Mouse (Mus musculus) bone marrow, adult 2 months (tissue): ENCODE results near the gene Fgfr2. TPM values are rescaled to one million over a fixed set of nuclear protein-coding genes. Genes with fewer than 3 reads are reported as not detected.

Experiments used
- H3K27ac ChIP-seq: fragments of 200-500 bp; 2 replicates; pipeline ENCODE4 v1.5.1; 2012; ENCODE audit warnings: low read depth, mild to moderate bottlenecking, control low read depth, inconsistent platforms, low read length; ENCODE audit not compliant: control insufficient read depth, poor library complexity, insufficient read depth
- H3K4me1 ChIP-seq: fragments of 200-500 bp; 2 replicates; pipeline ENCODE4 v1.6.1; 2011; ENCODE audit warnings: low read length; ENCODE audit not compliant: control insufficient read depth, insufficient read depth
- H3K4me3 ChIP-seq: fragments of 200-500 bp; replicated peaks from 2 replicates; pipeline ENCODE3; 2011; ENCODE audit warnings: mild to moderate bottlenecking, low read depth, low read length, control low read depth; ENCODE audit not compliant: control insufficient read depth
- CTCF ChIP-seq: fragments of 200-500 bp; IDR thresholded peaks from 2 replicates; pipeline ENCODE4 v1.5.1; 2011; ENCODE audit warnings: low read length, control low read depth; ENCODE audit not compliant: control insufficient read depth, insufficient read depth
- POLR2A ChIP-seq: fragments of 200-500 bp; IDR thresholded peaks from 2 replicates; pipeline ENCODE4 v1.6.1; 2011; ENCODE audit warnings: low read depth, mild to moderate bottlenecking, control low read depth, low read length, borderline replicate concordance; ENCODE audit not compliant: control insufficient read depth
- WGBS: fragments of 180-500 bp; shearing (Covaris S2); methylation state at CpG from one replicate; pipeline ENCODE4 v1.1.7; 2018; 5-methylcytosine and 5-hydroxymethylcytosine counted together
- polyA plus RNA-seq: library from polyadenylated mRNA; stranded (reverse); fragments of >200 nt; gene quantifications from 2 replicates; pipeline ENCODE4 v1.2.4, GENCODE M21; 2011; ENCODE audit warnings: low replicate concordance; ENCODE audit not compliant: missing spikeins, insufficient read depth, insufficient read length

The Fgfr2 gene
- polyA plus RNA-seq, 1 experiment, result 8.2 TPM

DNA sequence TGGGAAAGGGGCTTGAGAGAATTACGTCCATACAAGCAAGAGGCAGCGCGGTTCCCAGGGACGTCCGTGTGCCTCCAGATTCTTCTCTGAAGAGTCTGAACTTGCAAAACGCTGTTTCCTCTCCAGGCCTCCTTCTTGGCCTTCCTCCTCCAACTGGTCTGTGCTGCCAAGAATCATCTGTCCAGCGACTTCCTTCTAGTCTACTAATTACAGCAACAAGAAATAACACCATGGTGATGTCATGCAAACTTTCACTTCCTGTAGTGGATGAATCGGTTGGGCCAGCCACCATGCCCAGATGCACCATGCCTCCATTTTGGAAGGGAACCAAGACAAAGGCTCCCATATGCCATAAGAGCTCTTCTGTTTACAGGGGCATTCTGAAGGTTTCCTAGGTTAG, 70.3 kb downstream of the Fgfr2 start:
- Histone ChIP-seq H3K27ac (peak overlapping the region; percentile 62), H3K4me1 (peaks cover 5% of the 10 kb centered on the region), H3K4me3 (no peak overlapping the region)
- WGBS, result 24% methylated on average over 8 of the region's 8 CpGs
- no peak for TF ChIP-seq CTCF
- TF ChIP-seq POLR2A, result no peak

DNA sequence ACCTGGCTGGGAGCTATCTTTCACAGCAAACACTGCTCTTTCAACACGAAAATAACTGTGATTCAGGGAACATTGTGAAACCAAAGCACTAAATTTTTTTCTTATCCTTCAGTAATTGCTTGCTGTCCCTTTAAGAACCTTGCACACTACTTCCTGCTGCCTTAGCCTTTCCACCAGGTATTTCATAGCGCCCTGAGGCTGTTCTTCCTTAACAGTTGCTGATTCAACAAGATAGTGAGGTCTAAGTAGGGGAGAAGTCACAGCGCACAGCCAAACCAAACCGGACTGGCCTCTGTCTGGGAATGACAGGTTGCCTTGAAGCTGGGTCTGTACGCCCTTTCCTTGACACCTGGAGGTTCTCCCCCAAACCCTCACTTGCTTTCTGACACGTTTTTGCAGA, 72.5 kb downstream of the Fgfr2 start:
- TF ChIP-seq CTCF (no peak), POLR2A (no peak)
- peaks cover 5% of the 10 kb centered on the region for H3K4me1 ChIP-seq
- H3K27ac ChIP-seq, result no peak overlapping the region
- no peak overlapping the region for H3K4me3 ChIP-seq
- whole genome bisulfite sequencing, result 25% methylated on average over 6 of the region's 6 CpGs

DNA sequence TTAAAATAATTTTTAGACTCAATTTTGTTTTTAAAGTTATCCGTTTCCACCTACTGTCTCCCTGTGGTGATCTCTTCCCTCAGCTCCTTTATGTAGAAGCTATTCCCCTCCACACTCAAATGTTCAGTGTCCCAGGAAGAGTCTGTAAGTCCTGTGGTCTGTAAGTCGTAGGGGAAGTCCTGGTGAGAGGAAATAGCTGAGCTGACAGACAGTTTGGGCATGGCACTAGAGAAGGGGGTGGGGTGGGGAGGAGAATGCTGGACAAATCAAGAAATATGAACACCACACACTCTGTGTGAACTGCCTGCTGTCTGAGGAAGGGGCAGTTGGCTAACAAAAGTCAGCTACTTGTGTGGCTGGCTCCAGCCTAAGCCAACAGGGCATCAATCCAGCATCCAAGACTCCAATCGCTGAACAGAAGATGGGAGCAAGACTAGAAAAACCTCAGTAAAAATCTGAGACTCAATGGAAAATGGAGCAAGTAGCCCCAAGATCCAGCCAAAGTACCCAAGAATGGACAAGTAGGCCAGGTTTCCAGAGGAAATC, 75.0 kb downstream of the Fgfr2 start:
- no peak for TF ChIP-seq CTCF
- no peak for TF ChIP-seq POLR2A
- peaks cover 5% of the 10 kb centered on the region for H3K4me1 ChIP-seq
- H3K27ac ChIP-seq, result no peak overlapping the region
- WGBS, result 44% methylated on average over 3 of the region's 3 CpGs
- H3K4me3 ChIP-seq, result no peak overlapping the region

DNA sequence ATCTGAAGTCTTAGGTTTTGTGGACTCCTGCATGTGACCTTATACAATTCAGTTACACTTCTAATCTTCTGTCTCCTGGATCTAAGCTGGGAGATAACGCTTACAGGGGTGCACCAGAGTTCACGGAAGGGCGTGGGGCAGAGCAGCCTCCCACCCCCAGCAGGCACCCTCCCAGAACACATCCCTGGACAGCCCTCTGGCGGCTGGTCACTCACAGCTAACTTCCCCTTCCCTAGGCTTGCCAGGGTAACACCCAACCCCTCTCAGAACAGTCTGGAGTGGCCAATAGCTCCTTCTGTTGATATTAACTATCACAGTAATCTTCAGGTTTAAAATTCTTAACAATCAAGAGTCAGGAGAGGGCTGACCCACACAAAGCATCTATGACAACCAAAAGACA, 75.9 kb downstream of the Fgfr2 start:
- Histone ChIP-seq H3K4me3 (no peak overlapping the region), H3K4me1 (peaks cover 1% of the 10 kb centered on the region; the same call in 1 of the 2 replicates), H3K27ac (no peak overlapping the region)
- TF ChIP-seq POLR2A (no peak), CTCF (peak; percentile 19; the same call in 1 of the 2 replicates)
- 36% methylated on average over 4 of the region's 4 CpGs for WGBS

DNA sequence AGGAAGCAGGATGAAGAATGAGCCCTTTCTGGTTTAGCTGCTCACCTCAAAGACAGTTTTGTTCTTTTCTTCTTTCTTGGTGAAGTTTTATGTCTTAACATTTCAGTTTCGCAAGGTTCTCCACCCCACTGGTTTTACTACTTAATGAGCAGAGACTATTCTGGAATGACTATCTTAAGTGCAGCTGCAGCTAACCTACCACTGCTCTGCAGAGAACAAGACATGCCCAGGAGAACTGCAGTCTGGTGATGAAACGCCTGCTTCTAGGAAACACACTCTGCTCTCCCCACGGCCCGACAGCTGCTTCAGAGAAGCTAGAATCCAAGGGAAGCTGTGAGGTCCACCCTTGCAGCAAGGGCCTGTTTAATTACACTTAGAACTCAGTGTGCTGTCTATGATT, 78.4 kb downstream of the Fgfr2 start:
- WGBS, result 49% methylated on average over 4 of the region's 4 CpGs
- H3K4me3 ChIP-seq, result no peak overlapping the region
- no peak for TF ChIP-seq POLR2A
- TF ChIP-seq CTCF, result no peak
- peaks cover 1% of the 10 kb centered on the region; the same call in 1 of the 2 replicates for H3K4me1 ChIP-seq
- no peak overlapping the region for H3K27ac ChIP-seq

- Histone ChIP-seq H3K4me3 (no peak overlapping the region), H3K4me1 (no peaks in the 10 kb centered on the region; the same call in 1 of the 2 replicates), H3K27ac (no peak overlapping the region)
- WGBS, result 73% methylated on average over 3 of the region's 3 CpGs
- TF ChIP-seq POLR2A (no peak), CTCF (no peak)
Measured at GRCm38 (mm10) chr7:133041784-133042183, 81.4 kb downstream of the Fgfr2 start.

- no peaks in the 10 kb centered on the region; the same call in 1 of the 2 replicates for H3K4me1 ChIP-seq
- no peak for TF ChIP-seq CTCF
- no peak for TF ChIP-seq POLR2A
- WGBS, result 81% methylated on average over 3 of the region's 3 CpGs
Measured at GRCm38 (mm10) chr7:133040688-133041345, 82.3 kb downstream of the Fgfr2 start.

GRCm38 (mm10) chr7:133039556-133040255, 83.4 kb downstream of the Fgfr2 start:
- 78% methylated on average over 3 of the region's 3 CpGs for WGBS
- no peak for TF ChIP-seq CTCF
- Histone ChIP-seq H3K27ac (no peak overlapping the region), H3K4me1 (no peaks in the 10 kb centered on the region), H3K4me3 (no peak overlapping the region)

More at GRCm38 (mm10) chr7:133040688-133041345, 82.3 kb downstream of the Fgfr2 start:
- Histone ChIP-seq H3K27ac (no peak overlapping the region), H3K4me3 (no peak overlapping the region)
